Mouse (Mus musculus): ENCODE data around the gene Wtip. TPM values are rescaled to one million over a fixed set of nuclear protein-coding genes. Genes with fewer than 3 reads are reported as not detected.
"Not testable (repeated sequence)": the region's sequence is repeated elsewhere in the genome, so short reads cannot be mapped to it uniquely, and the experiment has no call there.

Gene Wtip
- polyA plus RNA-seq, 1 experiment from 2014 or later: 4.0 TPM

DNA sequence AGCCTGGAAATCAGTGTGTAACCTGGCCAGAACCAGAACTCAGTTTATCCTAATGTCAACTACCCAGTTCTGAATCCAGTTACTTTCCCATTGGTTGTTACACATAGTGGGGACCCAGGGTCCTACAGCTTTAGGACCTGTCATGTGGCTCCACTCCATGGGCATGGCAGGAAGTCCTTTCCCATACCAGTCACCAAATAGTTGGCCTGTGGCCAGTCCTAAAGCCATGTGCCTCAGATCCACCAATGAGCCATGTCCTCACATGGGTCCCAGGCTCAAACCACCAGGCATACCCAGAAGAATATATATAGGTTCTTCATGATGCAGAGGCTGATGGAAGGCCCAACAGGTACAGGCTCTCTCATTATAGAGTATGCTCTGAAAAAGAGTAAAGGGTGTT lies 31.8 kb downstream of the Wtip start:
- no peak overlapping the region for H3K9ac ChIP-seq
- H3K9me3 ChIP-seq: no peaks in the 10 kb centered on the region
- H3K4me3 ChIP-seq (replicated peaks): no peak overlapping the region
- H3K4me1 ChIP-seq (replicated peaks): no peaks in the 10 kb centered on the region
- no peak overlapping the region for H3K4me2 ChIP-seq (replicated peaks)
- no peak overlapping the region for H3K27ac ChIP-seq
- no peak for ATAC-seq
- no peaks in the 10 kb centered on the region for H3K27me3 ChIP-seq (replicated peaks)
- no peaks in the 10 kb centered on the region for H3K36me3 ChIP-seq

DNA sequence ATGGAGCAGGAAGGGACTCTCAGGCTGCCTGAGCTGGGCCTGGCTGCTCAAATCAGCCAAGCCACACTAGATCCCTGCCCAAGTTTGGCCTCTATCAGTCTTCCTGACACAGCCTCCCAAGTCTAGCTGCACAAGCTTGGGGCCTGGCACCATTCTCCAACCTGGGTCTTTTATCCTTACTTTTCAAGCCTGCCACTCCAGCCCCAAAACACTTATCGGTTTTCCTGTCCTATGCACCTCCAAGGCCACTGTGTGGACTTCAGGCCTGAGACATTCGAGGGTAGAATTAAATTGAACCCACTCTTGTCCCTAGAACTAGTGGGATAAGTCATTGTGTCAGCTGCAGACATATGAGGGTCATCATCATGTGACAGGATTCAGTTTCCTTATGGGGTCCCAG lies 33.1 kb downstream of the Wtip start:
- H3K4me3 ChIP-seq (replicated peaks): no peak overlapping the region
- no peaks in the 10 kb centered on the region for H3K4me1 ChIP-seq (replicated peaks)
- no peaks in the 10 kb centered on the region for H3K9me3 ChIP-seq
- H3K36me3 ChIP-seq: no peaks in the 10 kb centered on the region
- 76% methylated on average over 2 of the region's 2 CpGs for WGBS
- H3K4me2 ChIP-seq (replicated peaks): no peak overlapping the region
- H3K27me3 ChIP-seq (replicated peaks): no peaks in the 10 kb centered on the region
- no peak for ATAC-seq
- H3K27ac ChIP-seq: no peak overlapping the region
- H3K9ac ChIP-seq: no peak overlapping the region

DNA sequence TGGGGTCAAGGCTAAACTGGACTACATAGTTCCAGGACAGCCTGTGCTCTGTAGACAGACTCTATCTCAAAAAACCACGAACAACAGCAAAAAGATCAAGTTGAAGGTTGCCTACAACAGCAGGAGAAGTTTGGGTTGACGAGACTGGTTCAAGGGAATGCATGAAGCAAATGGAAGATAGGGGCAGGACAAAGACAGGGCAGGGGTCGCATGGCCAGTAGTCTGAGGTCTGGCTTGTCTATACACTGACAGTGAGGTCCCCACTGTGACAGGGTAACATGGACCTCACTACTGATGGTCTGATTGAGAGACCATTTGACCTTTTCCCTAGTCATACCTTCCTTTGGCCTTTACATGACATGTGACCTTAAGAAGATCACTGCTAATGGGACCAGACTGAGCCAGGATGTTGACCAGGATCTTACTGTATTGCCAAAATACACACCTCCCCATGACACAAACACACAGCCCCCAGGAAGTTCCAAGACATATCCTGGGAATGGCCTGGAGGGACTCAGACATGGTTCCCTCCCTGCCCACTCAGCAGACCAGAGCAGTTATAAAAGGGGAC lies 38.1 kb downstream of the Wtip start, which contains the start of gene Scgb1b30:
Gene Scgb1b30, plus strand, starts transcription at position 521 of the 571 bp plus-strand sequence.
- Histone ChIP-seq H3K36me3 (no peaks in the 10 kb centered on the region), H3K4me1 (replicated peaks) (no peaks in the 10 kb centered on the region), H3K4me3 (replicated peaks) (no peak within 1 kb of the TSS), H3K9ac (no peak within 1 kb of the TSS), H3K27me3 (replicated peaks) (no peaks in the 10 kb centered on the region), H3K4me2 (replicated peaks) (no peak within 1 kb of the TSS), H3K27ac (no peak within 1 kb of the TSS), H3K9me3 (no peaks in the 10 kb centered on the region)
- 76% methylated on average over 3 of the region's 3 CpGs for WGBS
- ATAC-seq: no peak

DNA sequence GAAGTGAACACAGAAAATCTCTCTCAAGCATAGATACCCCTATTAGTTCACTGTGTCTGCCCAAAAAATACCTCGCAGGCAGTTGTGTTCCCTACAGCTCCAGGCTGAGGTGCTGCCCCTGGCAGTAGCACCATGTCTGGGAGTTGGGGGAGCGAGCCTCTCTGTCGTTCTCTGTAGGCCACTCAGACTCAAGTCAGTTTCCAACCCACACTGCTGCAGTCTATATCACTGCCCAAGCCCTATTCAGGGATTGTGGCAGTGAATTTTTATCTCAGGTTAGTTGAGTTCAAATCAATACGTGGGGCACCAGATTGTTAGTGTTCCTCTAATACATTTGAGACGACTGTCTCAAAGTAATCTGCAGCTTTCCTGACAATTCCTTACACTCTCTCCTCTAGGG lies 64.9 kb downstream of the Wtip start:
- not testable (repeated sequence) for H3K27me3 ChIP-seq (replicated peaks); H3K4me3 ChIP-seq (replicated peaks); H3K36me3 ChIP-seq; H3K27ac ChIP-seq; H3K4me2 ChIP-seq (replicated peaks); H3K9me3 ChIP-seq; H3K4me1 ChIP-seq (replicated peaks); H3K9ac ChIP-seq
- WGBS: 70% methylated on average over 5 of the region's 5 CpGs
- ATAC-seq: peak; percentile 70

Other genes with a start within 250 kb of the Wtip start
- gene Scgb2b26, start 188.2 kb downstream of the Wtip start, polyA plus RNA-seq (2015; fragmentation: Nextera tagmentation; extraction: Ambion mirVana): not detected in 2 replicates
- gene Scgb2b27, start 119.3 kb downstream of the Wtip start, polyA plus RNA-seq (2015; fragmentation: Nextera tagmentation; extraction: Ambion mirVana): not detected in 2 replicates
- gene Scgb1b27, start 111.8 kb downstream of the Wtip start, polyA plus RNA-seq (2015; fragmentation: Nextera tagmentation; extraction: Ambion mirVana): not detected in 2 replicates
- not detected in 2 replicates for gene Scgb1b30, start 37.8 kb downstream of the Wtip start, polyA plus RNA-seq (2015; fragmentation: Nextera tagmentation; extraction: Ambion mirVana)
- gene Uba2, start 36.3 kb upstream of the Wtip start, polyA plus RNA-seq (2015; fragmentation: Nextera tagmentation; extraction: Ambion mirVana): 156 and 168 TPM in 2 replicates
- gene Pdcd2l, start 63.4 kb upstream of the Wtip start, polyA plus RNA-seq (2015; fragmentation: Nextera tagmentation; extraction: Ambion mirVana): 55.9 TPM in 2 replicates
- gene Gpi1, start 97.1 kb upstream of the Wtip start, polyA plus RNA-seq (2015; fragmentation: Nextera tagmentation; extraction: Ambion mirVana): 421 and 423 TPM in 2 replicates
- gene Gm6096, start 117.8 kb upstream of the Wtip start, polyA plus RNA-seq (2015; fragmentation: Nextera tagmentation; extraction: Ambion mirVana): not detected in 2 replicates
- 23.8 and 28.7 TPM in 2 replicates for gene 4931406P16Rik, start 180.3 kb upstream of the Wtip start, polyA plus RNA-seq (2015; fragmentation: Nextera tagmentation; extraction: Ambion mirVana)

Data from intestine, embryonic 15.5 days (tissue).